Mouse (Mus musculus): Measurements from ENCODE around the gene Srp54c.
"Not testable (repeated sequence)": the region's sequence is repeated elsewhere in the genome, so short reads cannot be mapped to it uniquely, and the experiment has no call there.

DNA sequence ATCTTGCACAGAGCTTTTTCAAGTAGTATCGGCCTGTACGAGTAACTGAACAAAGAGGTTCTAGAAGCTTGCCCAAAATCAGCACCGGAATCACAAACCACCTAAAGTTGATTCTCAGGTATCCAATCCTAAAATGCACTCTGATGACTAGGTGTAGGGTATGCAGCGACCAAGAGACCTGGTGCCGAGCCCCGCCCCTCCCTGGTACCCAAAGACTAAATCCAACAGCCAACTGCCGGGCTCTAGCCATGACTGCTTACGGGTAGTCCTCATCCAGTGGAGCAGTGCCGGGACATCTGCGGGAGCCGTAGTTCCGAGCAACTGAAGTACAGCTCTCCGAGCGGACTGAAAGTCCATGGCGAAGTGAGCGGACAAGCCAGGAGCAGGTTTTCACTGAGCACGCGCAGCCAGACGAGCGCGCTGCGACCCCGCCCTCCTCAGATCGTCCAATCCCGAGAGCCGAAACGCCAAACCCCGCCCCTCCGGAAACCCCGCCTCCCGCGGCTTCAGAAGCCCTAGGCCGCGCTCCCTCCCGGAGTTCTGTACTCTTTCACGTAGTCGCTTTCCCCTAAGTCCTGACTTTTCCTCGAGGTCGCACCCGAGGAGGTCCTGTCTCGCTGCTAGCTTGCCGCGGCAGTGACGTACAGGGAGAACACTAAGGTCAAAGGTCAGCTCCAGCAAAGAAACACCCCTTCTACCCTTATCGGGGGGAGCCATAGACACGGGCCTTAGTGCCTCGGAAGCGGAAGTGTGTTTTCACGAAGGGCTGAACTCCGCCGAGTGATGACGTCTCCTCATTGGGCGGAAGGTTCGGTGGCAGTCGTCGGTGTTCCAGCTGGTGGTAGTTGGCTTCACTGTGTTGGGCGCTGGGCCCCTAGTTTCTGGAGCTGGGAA lies at the start of gene Srp54c:
- TF ChIP-seq POLR2A (IDR thresholded peaks at IDR 0.05; ENCODE audit: borderline replicate concordance, extremely low read depth, low read depth, low read length); CTCF (IDR thresholded peaks at IDR 0.05; ENCODE audit: insufficient read depth, low read length): not testable (repeated sequence)
